Mouse (Mus musculus): ENCODE measurements around the gene Rnh1. TPM values are rescaled to one million over a fixed set of nuclear protein-coding genes. Genes with fewer than 3 reads are reported as not detected.

The Rnh1 gene
- polyA plus RNA-seq, 1 experiment from 2014 or later: 96.9 TPM

DNA sequence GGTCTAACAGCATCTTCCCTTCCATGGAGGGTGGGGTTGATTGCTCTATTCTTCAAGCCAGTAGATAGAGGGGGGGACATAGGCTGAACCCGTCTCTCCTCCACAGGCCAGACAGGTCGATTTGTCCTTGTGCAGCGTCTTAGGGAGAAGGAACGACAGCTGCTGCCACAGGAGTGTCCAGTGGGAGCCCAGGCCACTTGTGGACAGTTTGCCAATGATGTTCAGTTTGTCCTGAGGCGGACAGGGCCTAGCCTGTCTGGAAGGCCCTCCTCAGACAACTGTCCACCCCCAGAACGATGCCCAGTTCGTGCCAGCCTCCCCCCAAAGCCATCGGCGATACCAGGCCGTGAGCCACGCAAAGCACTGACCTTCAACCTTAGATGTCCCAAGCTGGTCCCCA lies 44.2 kb upstream of the Rnh1 start:
- Histone ChIP-seq H3K4me3 (ENCODE audit: low read length) (peak overlapping the region; percentile 79; the same call in 1 of the 2 replicates), H3K9ac (ENCODE audit: low read length) (peak overlapping the region; percentile 79; the same call in 1 of the 2 replicates), H3K27ac (ENCODE audit: low read length) (peak overlapping the region; percentile 80; the same call in 1 of the 2 replicates), H3K4me1 (ENCODE audit: control insufficient read depth, insufficient read depth, low read length) (peaks cover 25% of the 10 kb centered on the region), H3K27me3 (ENCODE audit: control insufficient read depth, insufficient read depth, low read length) (no peaks in the 10 kb centered on the region), H3K36me3 (ENCODE audit: control insufficient read depth, insufficient read depth) (no peaks in the 10 kb centered on the region; the same call in 1 of the 2 replicates), H3K9me3 (replicated peaks; ENCODE audit: control insufficient read depth, low read length) (no peaks in the 10 kb centered on the region), H3K4me2 (ENCODE audit: low read depth, low read length) (peak overlapping the region; percentile 98)
- no peak for ATAC-seq (replicated peaks; ENCODE audit: extremely low read depth, insufficient read depth, low FRiP score)
- WGBS: 79% methylated on average over 11 of the region's 11 CpGs

DNA sequence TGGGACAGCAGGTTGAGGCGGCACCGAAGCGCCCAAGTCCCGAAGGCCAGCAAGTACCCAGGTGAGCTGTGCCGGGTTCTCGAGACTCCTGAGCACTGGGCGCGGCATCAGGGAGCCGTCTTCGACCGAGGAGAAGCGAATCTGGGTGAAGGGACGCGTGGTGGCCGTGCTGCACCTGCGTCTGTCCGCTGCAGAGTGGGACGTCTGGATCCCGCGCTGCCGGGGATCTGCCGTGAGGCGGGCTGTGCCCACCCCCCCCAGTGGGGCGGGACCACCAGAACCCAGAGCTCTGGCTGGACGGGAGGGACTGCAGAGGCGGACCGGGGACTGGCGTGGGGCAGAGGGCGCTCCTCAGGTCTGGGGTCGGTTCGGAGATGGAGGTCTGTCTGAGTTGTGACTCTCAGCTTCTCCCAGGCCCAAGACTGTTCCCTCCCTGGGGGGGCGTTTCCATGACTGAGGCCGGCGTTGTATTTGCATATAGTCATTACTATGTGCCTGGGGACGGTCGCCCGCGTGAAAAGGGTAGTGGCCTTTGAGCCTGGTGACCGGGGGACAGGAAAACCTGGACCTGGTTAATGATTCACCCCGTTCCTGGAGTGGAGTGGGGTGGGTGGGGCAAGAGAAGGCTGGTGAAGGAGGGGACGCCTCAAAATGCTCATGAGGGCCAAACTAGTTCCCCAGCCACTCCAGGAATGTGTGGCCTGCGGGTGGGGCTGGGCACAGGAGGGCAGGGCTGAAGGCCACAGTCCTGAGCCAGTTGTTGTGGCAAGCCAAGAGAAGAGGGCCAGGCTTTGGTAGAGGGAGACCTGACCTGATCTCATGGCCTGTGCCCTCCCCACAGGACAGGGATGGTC lies 43.5 kb upstream of the Rnh1 start:
- Histone ChIP-seq H3K4me2 (ENCODE audit: low read depth, low read length) (peak overlapping the region; percentile 98), H3K27ac (ENCODE audit: low read length) (peak overlapping the region; percentile 80), H3K9ac (ENCODE audit: low read length) (peak overlapping the region; percentile 79), H3K36me3 (ENCODE audit: control insufficient read depth, insufficient read depth) (no peaks in the 10 kb centered on the region; the same call in 1 of the 2 replicates), H3K27me3 (ENCODE audit: control insufficient read depth, insufficient read depth, low read length) (no peaks in the 10 kb centered on the region), H3K4me3 (ENCODE audit: low read length) (peak overlapping the region; percentile 79), H3K9me3 (replicated peaks; ENCODE audit: control insufficient read depth, low read length) (no peaks in the 10 kb centered on the region), H3K4me1 (ENCODE audit: control insufficient read depth, insufficient read depth, low read length) (peaks cover 25% of the 10 kb centered on the region)
- peak; percentile 64 for ATAC-seq (replicated peaks; ENCODE audit: extremely low read depth, insufficient read depth, low FRiP score)
- 1% methylated on average over 42 of the region's 42 CpGs for WGBS

DNA sequence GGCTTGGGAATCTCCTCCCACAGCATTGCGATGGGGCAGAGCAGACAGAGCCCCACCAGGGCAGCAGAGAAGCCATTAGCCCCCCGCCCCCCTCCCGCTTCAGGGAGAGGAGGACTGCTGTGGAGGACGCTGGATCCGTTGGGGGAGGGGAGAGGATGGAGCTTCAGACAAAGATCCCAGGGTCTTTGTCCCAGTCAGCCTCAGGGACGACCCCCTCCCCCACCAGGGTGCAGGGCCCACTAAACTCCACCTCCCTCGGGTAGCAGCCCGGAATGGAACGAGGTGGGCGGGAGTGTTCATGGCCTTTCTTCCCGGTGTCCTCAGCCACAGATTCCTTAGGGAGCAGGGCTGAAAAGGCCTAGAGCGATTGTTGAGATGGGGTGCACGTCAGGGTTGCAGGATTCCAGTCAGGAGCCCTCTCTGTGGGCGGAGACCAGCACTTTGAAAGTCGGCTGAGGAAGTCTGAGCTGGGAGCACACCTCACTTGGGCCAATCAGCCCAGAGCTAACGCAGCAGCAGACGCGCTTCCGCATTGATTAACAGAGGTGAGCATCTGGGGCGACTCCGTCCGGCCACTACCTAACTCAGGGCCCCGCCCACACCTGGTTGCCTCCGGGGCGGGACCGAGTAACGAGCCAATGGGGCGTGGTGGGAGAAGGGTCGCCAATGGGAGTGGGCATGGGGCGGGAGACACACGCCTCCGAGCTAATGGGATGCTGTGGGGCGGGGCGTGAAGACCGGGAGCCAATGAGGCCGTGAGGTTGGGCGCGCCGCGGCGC lies 42.6 kb upstream of the Rnh1 start, which contains the start of gene Rassf7:
Gene Rassf7 (plus strand): TSS at position 760 of the 779 bp plus-strand sequence.
- peak within 1 kb of the TSS; percentile 79 for H3K4me3 ChIP-seq (ENCODE audit: low read length)
- H3K4me2 ChIP-seq (ENCODE audit: low read depth, low read length): peak within 1 kb of the TSS; percentile 98
- H3K9me3 ChIP-seq (replicated peaks; ENCODE audit: control insufficient read depth, low read length): no peaks in the 10 kb centered on the region
- H3K27me3 ChIP-seq (ENCODE audit: control insufficient read depth, insufficient read depth, low read length): no peaks in the 10 kb centered on the region
- peak; percentile 96 for ATAC-seq (replicated peaks; ENCODE audit: extremely low read depth, insufficient read depth, low FRiP score)
- H3K27ac ChIP-seq (ENCODE audit: low read length): peak within 1 kb of the TSS; percentile 80
- H3K9ac ChIP-seq (ENCODE audit: low read length): peak within 1 kb of the TSS; percentile 79
- 1% methylated on average over 41 of the region's 41 CpGs for WGBS
- H3K4me1 ChIP-seq (ENCODE audit: control insufficient read depth, insufficient read depth, low read length): peaks cover 18% of the 10 kb centered on the region
- no peaks in the 10 kb centered on the region; the same call in 1 of the 2 replicates for H3K36me3 ChIP-seq (ENCODE audit: control insufficient read depth, insufficient read depth)

DNA sequence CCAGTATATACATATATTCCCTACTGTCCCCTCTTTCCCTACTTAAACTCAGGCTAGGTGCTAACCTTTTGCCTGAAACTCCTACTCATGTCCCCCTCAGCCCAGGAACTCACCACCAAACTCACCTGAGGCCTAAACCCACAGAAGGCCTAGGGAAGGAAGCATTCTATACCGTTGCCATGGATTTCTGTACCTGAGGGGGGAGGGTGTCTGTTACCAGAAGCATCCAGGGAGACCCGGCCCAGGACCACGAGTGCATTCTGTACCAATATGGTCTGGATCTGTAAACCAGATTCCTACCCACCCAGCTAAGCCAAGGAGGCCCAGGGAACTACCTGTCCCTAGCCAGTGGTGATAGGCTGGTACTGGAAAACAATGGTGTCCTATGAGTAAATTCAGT lies 41.7 kb upstream of the Rnh1 start:
- no peak for ATAC-seq (replicated peaks; ENCODE audit: extremely low read depth, insufficient read depth, low FRiP score)
- 77% methylated on average over 3 of the region's 3 CpGs for WGBS
- H3K4me3 ChIP-seq (ENCODE audit: low read length): no peak overlapping the region

DNA sequence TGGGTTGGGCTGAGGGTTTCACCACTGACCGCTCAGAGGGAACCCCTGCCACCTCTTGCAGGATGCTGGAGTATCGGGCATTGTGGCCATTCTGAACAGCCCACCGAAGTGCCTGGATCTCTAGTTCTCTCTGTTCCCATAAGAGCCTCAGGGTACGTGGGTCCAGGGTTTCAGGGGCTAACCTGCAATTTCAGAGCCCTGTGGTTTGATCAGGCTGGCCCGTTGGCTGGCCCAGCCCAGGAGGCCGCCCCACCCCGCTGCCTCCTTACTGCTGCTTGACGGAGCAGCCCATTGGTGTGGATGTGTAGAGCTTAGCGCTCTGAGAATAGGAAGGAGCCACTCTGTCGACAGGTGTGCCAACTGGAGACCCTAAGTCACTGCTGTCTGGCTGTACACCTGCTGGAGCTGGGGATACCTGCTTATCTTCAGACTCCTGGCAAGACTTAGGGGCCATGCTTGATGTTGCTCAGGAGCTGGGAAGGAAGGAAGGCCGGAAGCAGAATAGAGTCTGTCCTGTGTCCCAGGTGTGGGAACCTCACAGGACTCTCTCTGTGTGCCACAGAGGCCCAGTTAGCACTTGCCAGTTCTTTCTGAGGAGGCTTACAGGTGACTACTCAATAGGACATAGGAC lies 41.1 kb upstream of the Rnh1 start, which contains the start of gene Lmntd2:
Gene Lmntd2 (minus strand): TSS at position 476 of the 631 bp plus-strand sequence.
- Histone ChIP-seq H3K9ac (ENCODE audit: low read length) (peak within 1 kb of the TSS; percentile 79), H3K9me3 (replicated peaks; ENCODE audit: control insufficient read depth, low read length) (no peaks in the 10 kb centered on the region), H3K4me1 (ENCODE audit: control insufficient read depth, insufficient read depth, low read length) (peaks cover 12% of the 10 kb centered on the region; the same call in 1 of the 2 replicates), H3K4me3 (ENCODE audit: low read length) (peak within 1 kb of the TSS; percentile 79; the same call in 1 of the 2 replicates), H3K36me3 (ENCODE audit: control insufficient read depth, insufficient read depth) (no peaks in the 10 kb centered on the region), H3K4me2 (ENCODE audit: low read depth, low read length) (peak within 1 kb of the TSS; percentile 98), H3K27me3 (ENCODE audit: control insufficient read depth, insufficient read depth, low read length) (no peaks in the 10 kb centered on the region), H3K27ac (ENCODE audit: low read length) (no peak within 1 kb of the TSS)
- 90% methylated on average over 11 of the region's 11 CpGs for WGBS
- ATAC-seq (replicated peaks; ENCODE audit: extremely low read depth, insufficient read depth, low FRiP score): no peak

More for the DNA sequence above, 41.7 kb upstream of the Rnh1 start:
- H3K27me3 ChIP-seq (ENCODE audit: control insufficient read depth, insufficient read depth, low read length): no peaks in the 10 kb centered on the region
- peaks cover 12% of the 10 kb centered on the region; the same call in 1 of the 2 replicates for H3K4me1 ChIP-seq (ENCODE audit: control insufficient read depth, insufficient read depth, low read length)
- H3K4me2 ChIP-seq (ENCODE audit: low read depth, low read length): no peak overlapping the region
- H3K27ac ChIP-seq (ENCODE audit: low read length): no peak overlapping the region
- no peaks in the 10 kb centered on the region for H3K9me3 ChIP-seq (replicated peaks; ENCODE audit: control insufficient read depth, low read length)
- H3K9ac ChIP-seq (ENCODE audit: low read length): no peak overlapping the region
- no peaks in the 10 kb centered on the region; the same call in 1 of the 2 replicates for H3K36me3 ChIP-seq (ENCODE audit: control insufficient read depth, insufficient read depth)

DNA sequence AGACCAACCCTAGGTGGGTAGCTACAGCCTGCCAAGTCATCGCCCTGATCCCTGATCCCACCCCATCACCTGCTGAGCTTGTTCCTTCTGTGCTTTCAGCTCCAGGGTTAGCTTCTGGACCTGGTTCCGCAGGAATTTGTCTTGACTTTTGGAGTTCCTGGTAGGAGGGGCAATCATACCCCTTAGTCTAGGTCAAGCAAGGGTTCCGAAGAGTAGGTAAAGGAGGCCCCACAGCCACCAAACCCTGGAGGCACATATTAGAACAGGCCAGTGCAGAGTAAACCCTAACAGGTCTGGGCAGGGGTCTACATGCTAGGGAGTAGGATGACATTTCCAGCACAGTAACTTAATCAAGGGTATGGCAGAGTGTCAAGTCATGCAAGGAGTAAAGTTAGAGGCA lies 40.5 kb upstream of the Rnh1 start:
- H3K9ac ChIP-seq (ENCODE audit: low read length): no peak overlapping the region
- WGBS: 79% methylated on average over 3 of the region's 3 CpGs
- peaks cover 12% of the 10 kb centered on the region; the same call in 1 of the 2 replicates for H3K4me1 ChIP-seq (ENCODE audit: control insufficient read depth, insufficient read depth, low read length)
- no peak overlapping the region for H3K27ac ChIP-seq (ENCODE audit: low read length)
- no peaks in the 10 kb centered on the region for H3K9me3 ChIP-seq (replicated peaks; ENCODE audit: control insufficient read depth, low read length)
- no peak overlapping the region for H3K4me2 ChIP-seq (ENCODE audit: low read depth, low read length)
- no peak for ATAC-seq (replicated peaks; ENCODE audit: extremely low read depth, insufficient read depth, low FRiP score)
- H3K4me3 ChIP-seq (ENCODE audit: low read length): no peak overlapping the region
- no peaks in the 10 kb centered on the region for H3K36me3 ChIP-seq (ENCODE audit: control insufficient read depth, insufficient read depth)
- no peaks in the 10 kb centered on the region for H3K27me3 ChIP-seq (ENCODE audit: control insufficient read depth, insufficient read depth, low read length)

DNA sequence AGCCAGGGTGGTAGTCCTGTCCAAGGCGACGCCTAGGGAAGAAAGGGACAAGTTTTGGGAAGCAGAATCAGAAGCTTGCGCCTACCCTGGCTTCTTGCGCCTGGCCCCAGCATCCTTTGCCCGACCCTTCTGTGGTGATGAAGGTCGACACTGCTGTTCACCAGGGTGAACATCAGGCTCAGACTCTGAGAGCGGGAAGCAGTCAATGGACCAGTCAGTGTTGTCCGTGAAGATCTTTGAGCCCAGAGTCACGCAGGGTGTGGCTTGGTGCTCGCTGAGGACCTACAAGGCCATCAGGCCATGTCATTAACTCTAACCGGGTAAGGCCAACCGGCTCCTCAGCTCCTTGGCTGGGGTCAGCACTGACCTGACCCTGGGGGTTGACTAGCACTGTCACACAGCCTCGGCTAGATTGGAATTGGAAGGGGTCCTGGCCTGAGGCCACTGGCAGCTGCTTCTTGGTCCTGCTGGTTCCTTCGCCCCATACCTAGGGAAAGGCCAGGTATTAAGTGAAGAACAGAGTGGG lies 38.0 kb upstream of the Rnh1 start:
- Histone ChIP-seq H3K4me2 (ENCODE audit: low read depth, low read length) (no peak overlapping the region), H3K4me1 (ENCODE audit: control insufficient read depth, insufficient read depth, low read length) (peaks cover 4% of the 10 kb centered on the region; the same call in 1 of the 2 replicates), H3K9ac (ENCODE audit: low read length) (no peak overlapping the region), H3K4me3 (ENCODE audit: low read length) (no peak overlapping the region), H3K9me3 (replicated peaks; ENCODE audit: control insufficient read depth, low read length) (no peaks in the 10 kb centered on the region), H3K27ac (ENCODE audit: low read length) (no peak overlapping the region), H3K36me3 (ENCODE audit: control insufficient read depth, insufficient read depth) (no peaks in the 10 kb centered on the region), H3K27me3 (ENCODE audit: control insufficient read depth, insufficient read depth, low read length) (no peaks in the 10 kb centered on the region)
- 85% methylated on average over 14 of the region's 14 CpGs for WGBS
- no peak for ATAC-seq (replicated peaks; ENCODE audit: extremely low read depth, insufficient read depth, low FRiP score)

DNA sequence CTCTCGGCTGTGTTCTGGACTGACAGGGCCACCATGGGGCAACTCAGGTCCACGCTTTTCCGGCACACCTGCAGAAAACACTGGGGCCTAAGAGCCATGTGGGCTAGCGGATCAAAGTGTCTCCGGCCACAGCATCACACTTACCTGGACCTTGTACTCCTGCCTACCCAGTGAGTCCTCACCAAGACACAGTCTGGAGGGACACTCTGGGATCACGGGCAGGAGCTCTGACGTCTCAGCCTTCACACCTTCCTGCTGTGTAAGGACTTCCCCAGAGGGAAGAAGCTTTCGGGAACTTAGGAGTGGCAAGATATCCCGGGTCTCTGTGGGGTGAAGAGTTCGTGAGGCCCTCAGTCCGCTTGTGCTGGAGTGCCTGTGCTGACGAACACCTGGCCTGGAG lies 37.5 kb upstream of the Rnh1 start:
- ATAC-seq (replicated peaks; ENCODE audit: extremely low read depth, insufficient read depth, low FRiP score): no peak
- no peak overlapping the region for H3K27ac ChIP-seq (ENCODE audit: low read length)
- no peaks in the 10 kb centered on the region for H3K27me3 ChIP-seq (ENCODE audit: control insufficient read depth, insufficient read depth, low read length)
- H3K4me2 ChIP-seq (ENCODE audit: low read depth, low read length): no peak overlapping the region
- no peaks in the 10 kb centered on the region for H3K9me3 ChIP-seq (replicated peaks; ENCODE audit: control insufficient read depth, low read length)
- WGBS: 59% methylated on average over 12 of the region's 12 CpGs
- H3K36me3 ChIP-seq (ENCODE audit: control insufficient read depth, insufficient read depth): no peaks in the 10 kb centered on the region
- peaks cover 3% of the 10 kb centered on the region; the same call in 1 of the 2 replicates for H3K4me1 ChIP-seq (ENCODE audit: control insufficient read depth, insufficient read depth, low read length)
- H3K9ac ChIP-seq (ENCODE audit: low read length): no peak overlapping the region
- no peak overlapping the region for H3K4me3 ChIP-seq (ENCODE audit: low read length)

All from heart, embryonic 16.5 days (tissue).